Mouse (Mus musculus) Muller cell, postnatal 12 days (primary cell): ENCODE data around the gene Rab29.
"Not testable (repeated sequence)": the region's sequence is repeated elsewhere in the genome, so short reads cannot be mapped to it uniquely, and the experiment has no call there.

Source experiments
- DNase-seq: peaks from one replicate; pipeline ENCODE4 v3.0.0-alpha.2; 2015; ENCODE audit errors: inconsistent ontology term

Gene Rab29

GRCm38 (mm10) chr1:131867093-131867945 is at the start of gene Rab29:
Gene Rab29 (plus strand): TSS chr1:131867224.
- DNase-seq, result peak; percentile 92

- not testable (repeated sequence) for DNase-seq
Measured at GRCm38 (mm10) chr1:131820353-131820752, 46.7 kb upstream of the Rab29 start.

- DNase-seq, result no peak
Measured at GRCm38 (mm10) chr1:131820887-131821328, 46.1 kb upstream of the Rab29 start.

DNA sequence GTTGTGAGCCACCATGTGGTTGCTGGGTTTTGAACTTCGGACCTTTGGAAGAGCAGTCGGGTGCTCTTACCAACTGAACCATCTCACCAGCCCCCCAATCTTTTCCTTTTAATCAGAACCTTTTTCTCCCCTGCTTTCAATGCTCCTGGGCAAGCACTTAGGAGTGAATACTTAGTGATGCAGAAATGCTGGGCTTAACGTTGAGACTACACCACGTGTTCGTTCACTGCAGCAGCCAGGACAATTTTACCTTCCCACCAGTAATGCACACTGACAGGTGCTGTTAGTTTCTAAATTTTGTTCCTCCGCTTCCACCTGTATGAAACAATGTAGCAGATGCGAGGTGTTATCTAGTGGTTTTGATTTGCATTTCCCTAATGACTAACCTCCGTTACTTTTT is 44.7 kb upstream of the Rab29 start:
- no peak for DNase-seq

DNA sequence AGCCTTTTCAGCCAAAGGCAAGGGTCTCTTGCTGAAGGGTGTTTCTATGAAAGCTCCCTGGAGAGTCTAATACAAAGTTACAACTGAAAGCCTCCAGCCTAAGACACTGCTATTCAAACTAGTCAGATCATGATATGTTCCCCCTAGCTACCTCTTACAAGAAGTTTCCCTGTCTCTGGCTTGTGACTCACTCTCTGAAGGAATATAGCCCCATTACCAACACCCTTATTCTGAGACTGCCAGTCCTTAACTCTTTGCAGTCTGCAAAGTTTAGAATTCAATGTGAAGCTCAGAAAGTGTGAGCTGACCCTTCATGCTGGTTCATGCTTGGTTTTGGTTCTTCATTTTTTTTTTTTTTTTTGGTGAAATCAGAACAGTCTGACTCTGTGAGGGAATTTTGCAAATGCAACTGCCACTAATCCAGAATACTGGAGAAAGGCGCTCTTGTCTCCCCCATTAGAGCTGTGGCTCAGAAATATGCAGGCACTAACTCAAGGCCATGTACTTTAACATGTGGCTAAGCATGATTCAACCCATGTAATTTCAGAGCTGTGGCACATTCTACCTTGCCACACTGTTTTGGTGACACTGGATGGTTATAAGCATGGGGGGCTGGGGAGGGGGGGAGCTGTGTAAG is 44.0 kb upstream of the Rab29 start:
- no peak for DNase-seq

- no peak for DNase-seq
Measured at GRCm38 (mm10) chr1:131823563-131823962, 43.5 kb upstream of the Rab29 start.

DNA sequence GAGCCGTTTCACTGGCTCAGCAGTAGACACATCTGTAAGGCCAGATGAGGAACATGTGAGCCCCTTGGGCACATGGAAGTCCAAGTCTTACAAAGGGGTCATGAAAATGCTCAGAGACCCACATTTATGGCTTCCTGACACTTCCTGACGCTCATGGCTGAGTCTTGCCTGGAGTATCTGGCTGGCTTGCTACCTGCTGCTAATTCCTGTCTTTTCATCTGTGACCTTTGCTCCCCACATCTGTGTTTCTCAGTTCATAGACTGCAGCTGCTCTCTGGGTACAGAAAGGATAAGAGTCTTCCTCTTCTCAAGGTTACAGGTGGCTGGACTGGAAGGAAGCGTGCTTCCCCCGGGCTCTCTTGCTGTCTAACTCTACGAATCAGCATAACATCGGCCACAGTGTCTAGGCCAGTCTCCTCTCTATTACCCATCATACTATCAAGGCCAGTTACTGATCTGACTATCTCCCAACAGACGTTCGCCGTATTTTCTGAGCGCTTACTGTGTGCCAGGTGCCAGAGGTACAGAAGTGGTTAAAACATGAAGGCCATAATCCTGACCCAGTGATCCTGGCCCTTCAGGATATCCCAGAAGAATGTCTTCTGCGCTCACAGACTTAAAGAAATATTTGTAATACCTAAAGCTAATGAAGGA is 42.4 kb upstream of the Rab29 start:
- no peak for DNase-seq

DNA sequence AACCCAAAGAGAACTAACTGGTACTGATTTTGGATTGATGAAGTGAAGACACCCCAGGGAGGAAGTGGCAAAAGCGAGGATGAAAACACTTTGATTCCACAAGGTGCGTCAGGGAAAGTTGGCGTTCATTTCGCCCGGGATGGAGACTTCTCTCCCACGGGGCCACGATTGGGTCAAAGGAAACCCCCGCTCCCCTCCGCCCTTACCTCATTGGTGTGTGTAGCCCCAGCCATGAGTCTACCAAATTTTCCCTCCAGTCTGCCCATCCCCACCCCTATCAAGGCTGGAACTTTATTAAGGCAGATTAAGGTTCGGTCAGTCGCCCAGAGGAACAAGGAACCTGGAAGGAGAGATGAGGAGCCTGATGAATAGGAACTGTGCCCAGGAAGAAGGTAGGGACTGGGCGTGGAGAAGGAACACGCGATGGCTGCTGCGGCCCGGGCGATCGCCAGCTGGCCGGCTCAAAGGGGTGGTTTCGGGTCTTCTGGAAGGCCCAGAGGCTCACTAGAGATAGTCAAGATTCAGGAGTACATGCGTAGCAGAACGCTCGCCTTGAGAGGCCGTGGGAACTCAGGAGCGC is 39.7 kb upstream of the Rab29 start, which contains the start of gene Slc41a1:
Gene Slc41a1 (plus strand): TSS at position 287 of the 580 bp plus-strand sequence.
- DNase-seq, result no peak

GRCm38 (mm10) chr1:131827787-131828258 is 39.2 kb upstream of the Rab29 start:
- peak; percentile 99 for DNase-seq

- no peak for DNase-seq
Measured at GRCm38 (mm10) chr1:131828297-131829126, 38.5 kb upstream of the Rab29 start.

GRCm38 (mm10) chr1:131829279-131829678 is 37.7 kb upstream of the Rab29 start:
- DNase-seq, result no peak

DNA sequence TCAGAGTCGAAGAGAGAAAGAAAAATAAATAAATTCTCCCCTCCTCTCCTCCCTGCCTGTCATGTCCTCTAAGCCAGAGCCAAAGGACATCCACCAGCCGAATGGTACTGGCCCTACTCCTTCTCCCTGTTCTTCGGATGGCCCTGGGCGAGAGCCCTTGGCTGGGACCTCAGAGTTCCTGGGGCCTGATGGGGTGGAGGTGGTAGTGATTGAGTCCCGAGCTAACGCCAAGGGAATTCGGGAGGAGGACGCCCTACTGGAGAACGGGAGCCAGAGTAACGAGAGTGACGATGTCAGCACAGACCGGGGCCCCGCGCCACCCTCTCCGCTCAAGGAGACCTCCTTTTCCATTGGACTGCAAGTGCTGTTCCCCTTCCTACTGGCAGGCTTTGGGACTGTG is 36.5 kb upstream of the Rab29 start:
- DNase-seq, result no peak

DNA sequence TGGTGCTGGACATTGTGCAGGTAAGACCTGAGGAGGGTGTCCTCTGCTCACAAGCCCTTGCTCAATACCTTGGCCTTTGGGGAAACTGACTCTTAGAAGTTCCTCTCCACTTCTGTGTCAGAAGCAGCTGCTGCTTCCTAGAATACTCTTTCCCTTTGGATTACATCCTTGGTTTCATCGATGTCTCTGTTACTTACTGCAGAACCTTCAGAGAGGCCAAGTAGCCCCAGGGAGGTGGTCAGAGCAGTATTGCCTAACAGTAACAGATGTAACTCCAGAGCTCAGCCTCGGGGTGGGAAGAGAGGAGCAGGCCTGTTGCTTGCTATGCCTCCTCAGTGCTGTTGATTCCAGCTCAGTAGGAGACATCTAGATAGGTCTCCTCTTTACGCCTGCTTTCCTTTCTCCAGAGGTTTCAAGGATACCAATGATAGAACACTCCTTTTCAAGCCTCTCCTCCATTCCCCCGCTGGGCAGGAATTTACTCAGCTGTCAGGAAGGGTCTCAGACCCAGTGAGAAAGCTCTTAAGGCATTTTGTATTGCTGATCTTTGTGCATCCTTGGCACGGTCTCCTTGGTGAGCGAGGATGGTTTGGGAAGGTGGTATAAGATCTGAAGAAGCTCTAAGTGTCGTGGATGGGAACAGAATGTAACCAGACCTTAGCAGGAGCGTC is 35.9 kb upstream of the Rab29 start:
- no peak for DNase-seq

DNA sequence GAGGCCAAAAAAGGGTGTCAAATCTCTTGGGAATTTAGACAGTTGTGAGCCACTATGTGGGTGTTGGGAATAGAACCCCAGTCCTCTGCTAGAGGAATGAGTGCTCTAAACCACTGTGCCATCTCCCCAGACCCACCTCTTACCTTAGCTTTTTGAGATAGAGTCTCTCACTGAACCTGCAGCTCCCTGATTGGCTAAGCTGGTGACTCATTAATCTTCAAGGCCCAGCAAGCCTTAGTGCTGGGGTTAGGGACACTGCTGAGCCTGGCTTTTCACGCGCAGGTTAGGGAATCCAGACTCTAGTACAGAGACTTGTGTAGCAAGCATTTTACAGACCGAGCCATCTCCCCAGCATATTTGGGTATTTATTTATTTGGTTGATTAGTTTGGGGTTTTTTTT is 30.0 kb upstream of the Rab29 start:
- DNase-seq, result no peak

- no peak for DNase-seq
Measured at GRCm38 (mm10) chr1:131838542-131838941, 28.5 kb upstream of the Rab29 start.

DNA sequence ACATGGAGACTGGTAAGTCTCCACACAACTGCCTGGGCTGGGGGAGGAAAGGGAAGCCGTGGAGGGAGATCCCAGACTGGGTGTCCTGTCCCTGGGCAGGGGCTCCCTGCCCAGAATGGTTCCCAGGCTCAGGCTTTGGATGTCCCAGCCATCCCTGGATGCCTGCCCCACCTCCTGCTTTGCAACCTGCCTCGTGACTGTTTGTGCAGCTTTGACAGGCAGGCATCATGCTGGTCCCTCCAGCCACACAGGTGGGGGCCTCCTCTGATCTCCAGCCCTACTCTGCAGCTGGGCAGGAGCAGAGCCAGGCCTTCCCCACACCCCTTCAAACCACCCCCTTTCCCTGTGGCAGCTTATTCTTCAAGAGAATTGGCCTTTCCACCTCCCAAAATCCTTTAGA is 27.7 kb upstream of the Rab29 start:
- DNase-seq, result peak; percentile 22

- no peak for DNase-seq
Measured at GRCm38 (mm10) chr1:131842221-131842620, 24.8 kb upstream of the Rab29 start.

GRCm38 (mm10) chr1:131843758-131844157 is 23.3 kb upstream of the Rab29 start:
- no peak for DNase-seq

GRCm38 (mm10) chr1:131844883-131845282 is 22.1 kb upstream of the Rab29 start:
- no peak for DNase-seq

- DNase-seq, result peak; percentile 36
Measured at GRCm38 (mm10) chr1:131846255-131846654, 20.8 kb upstream of the Rab29 start.
